Mouse (Mus musculus) CD4-positive, CD25-positive, alpha-beta regulatory T cell, adult 2 months (primary cell): ENCODE measurements around the gene Bcl6.
A peak's percentile ranks its signal among the peaks of the same experiment; 100 is the strongest.

Source experiments
- DNase-seq: peaks from one replicate; pipeline ENCODE4 v3.0.0-alpha.2; 2012; ENCODE audit warnings: low read depth, low spot score

Gene Bcl6

GRCm38 (mm10) chr16:23988466-23989208 is at the start of gene Bcl6, which contains the start of gene Gm37419:
Gene Bcl6, minus strand, starts transcription at chr16:23988852.
Gene Gm37419, plus strand, starts transcription at chr16:23988482.
- peak; percentile 93 for DNase-seq

- DNase-seq = no peak
These were observed 47.7 kb upstream of the Bcl6 start for GRCm38 (mm10) chr16:24036398-24036797.

- DNase-seq = no peak
These were observed 47.1 kb upstream of the Bcl6 start for GRCm38 (mm10) chr16:24035767-24036166.

GRCm38 (mm10) chr16:24034450-24034849 is 45.8 kb upstream of the Bcl6 start:
- DNase-seq = no peak

GRCm38 (mm10) chr16:24033259-24033658 is 44.6 kb upstream of the Bcl6 start:
- DNase-seq = peak; percentile 13

- no peak for DNase-seq
These were observed 41.5 kb upstream of the Bcl6 start for GRCm38 (mm10) chr16:24029965-24030672.

GRCm38 (mm10) chr16:24025442-24025841 is 36.8 kb upstream of the Bcl6 start:
- no peak for DNase-seq

- no peak for DNase-seq
These were observed 34.0 kb upstream of the Bcl6 start for GRCm38 (mm10) chr16:24022605-24023004.

- DNase-seq = no peak
These were observed 33.1 kb upstream of the Bcl6 start for GRCm38 (mm10) chr16:24021722-24022121.

- peak; percentile 4 for DNase-seq
These were observed 28.1 kb upstream of the Bcl6 start for GRCm38 (mm10) chr16:24016742-24017141.

- no peak for DNase-seq
These were observed 27.6 kb upstream of the Bcl6 start for GRCm38 (mm10) chr16:24016273-24016672.

- no peak for DNase-seq
These were observed 25.7 kb upstream of the Bcl6 start for GRCm38 (mm10) chr16:24014378-24014777.

GRCm38 (mm10) chr16:24012066-24012465 is 23.4 kb upstream of the Bcl6 start:
- DNase-seq = no peak

GRCm38 (mm10) chr16:24011306-24011705 is 22.7 kb upstream of the Bcl6 start:
- no peak for DNase-seq

- DNase-seq = no peak
These were observed 21.2 kb upstream of the Bcl6 start for GRCm38 (mm10) chr16:24009891-24010290.

- no peak for DNase-seq
These were observed 17.3 kb upstream of the Bcl6 start for GRCm38 (mm10) chr16:24005928-24006327.

- DNase-seq = peak; percentile 54
These were observed 9.3 kb upstream of the Bcl6 start for GRCm38 (mm10) chr16:23997912-23998311.

GRCm38 (mm10) chr16:23997228-23997627 is 8.6 kb upstream of the Bcl6 start:
- peak; percentile 71 for DNase-seq

GRCm38 (mm10) chr16:23996342-23996741 is 7.7 kb upstream of the Bcl6 start:
- no peak for DNase-seq

- peak; percentile 48 for DNase-seq
These were observed 5.0 kb upstream of the Bcl6 start for GRCm38 (mm10) chr16:23993351-23994321.

- peak; percentile 15 for DNase-seq
These were observed 3.4 kb upstream of the Bcl6 start for GRCm38 (mm10) chr16:23991846-23992580.
